Mouse (Mus musculus) intestine, postnatal 0 days (tissue): Measurements from ENCODE around the gene Tmem266. TPM values are rescaled to one million over a fixed set of nuclear protein-coding genes. Genes with fewer than 3 reads are reported as not detected.

Experiments
- ATAC-seq: fragments of 200-750 bp; cut with Nextera tagmentation; 2 replicates; pipeline ENCODE4 v1.8.0; 2017; ENCODE audit warnings: mild to moderate bottlenecking, moderate TSS enrichment, moderate library complexity
- H3K27ac ChIP-seq: fragments of 300-500 bp; sonication (generic); 2 replicates; pipeline ENCODE4 v1.5.1; 2014; ENCODE audit warnings: mild to moderate bottlenecking, low read depth, low read length, moderate library complexity
- H3K27me3 ChIP-seq: fragments of 300-500 bp; sonication (generic); replicated peaks from 2 replicates; pipeline ENCODE4 v1.6.1; 2014; ENCODE audit warnings: low read length, mixed read lengths; ENCODE audit not compliant: control insufficient read depth, insufficient read depth
- H3K36me3 ChIP-seq: fragments of 300-500 bp; sonication (generic); 2 replicates; pipeline ENCODE4 v1.6.1; 2014; ENCODE audit warnings: mild to moderate bottlenecking, moderate library complexity; ENCODE audit not compliant: control insufficient read depth, insufficient read depth
- H3K4me1 ChIP-seq: fragments of 300-500 bp; sonication (generic); replicated peaks from 2 replicates; pipeline ENCODE4 v1.6.1; 2014; ENCODE audit warnings: antibody characterized with exemption, low read length, mixed read lengths; ENCODE audit not compliant: control insufficient read depth, insufficient read depth
- H3K4me2 ChIP-seq: fragments of 300-500 bp; sonication (generic); replicated peaks from 2 replicates; pipeline ENCODE4 v1.6.1; 2014; ENCODE audit warnings: low read depth, mild to moderate bottlenecking, moderate library complexity
- H3K4me3 ChIP-seq: fragments of 300-500 bp; sonication (generic); 2 replicates; pipeline ENCODE4 v1.5.1; 2014; ENCODE audit warnings: low read depth, low read length
- H3K9ac ChIP-seq: fragments of 300-500 bp; sonication (generic); 2 replicates; pipeline ENCODE4 v1.6.1; 2014; ENCODE audit warnings: mild to moderate bottlenecking, low read depth, low read length
- H3K9me3 ChIP-seq: fragments of 300-500 bp; sonication (generic); 2 replicates; pipeline ENCODE4 v1.6.1; 2016; ENCODE audit warnings: mixed run types; ENCODE audit not compliant: control insufficient read depth
- CTCF ChIP-seq: sonication (generic); IDR thresholded peaks from 2 replicates; pipeline ENCODE4 v1.5.1; 2016; ENCODE audit warnings: low read depth, mild to moderate bottlenecking, control low read depth, antibody characterized with exemption, moderate library complexity
- WGBS: fragments of 180-500 bp; shearing (Covaris S2); extraction: QIAGEN DNeasy Blood & Tissue Kit; methylation state at CpG from one replicate; pipeline ENCODE4 v1.1.7; 2014; 5-methylcytosine and 5-hydroxymethylcytosine counted together
- polyA plus RNA-seq: library from polyadenylated mRNA; unstranded; fragments of >200 nt; fragmentation: Nextera tagmentation; extraction: Ambion mirVana; gene quantifications from 2 replicates; pipeline ENCODE4 v1.2.1, GENCODE M21; 2015

The Tmem266 gene
- polyA plus RNA-seq, 1 experiment from 2014 or later, result 0.21 TPM

DNA sequence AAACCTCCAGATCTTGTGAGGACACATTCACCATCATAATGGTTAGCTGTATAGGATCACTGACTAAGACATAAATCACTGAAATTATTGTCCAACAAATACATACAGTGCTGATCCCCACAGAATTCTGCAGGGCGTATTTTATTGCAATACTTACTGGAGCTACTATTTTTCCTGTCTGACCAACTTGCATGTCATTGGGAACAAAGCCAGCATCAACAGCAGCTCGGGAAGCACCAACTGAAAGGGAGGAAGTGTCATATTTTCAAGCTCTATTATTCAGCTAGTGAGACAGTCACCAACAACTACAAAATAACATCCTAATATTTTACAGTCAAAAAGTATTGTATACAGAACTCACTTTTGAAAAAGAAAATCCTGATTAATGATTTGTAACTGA lies 155.4 kb downstream of the Tmem266 start:
- Histone ChIP-seq H3K4me3 (no peak overlapping the region), H3K4me1 (no peaks in the 10 kb centered on the region), H3K9ac (no peak overlapping the region), H3K27me3 (no peaks in the 10 kb centered on the region), H3K4me2 (no peak overlapping the region), H3K9me3 (no peaks in the 10 kb centered on the region), H3K36me3 (peaks cover 30% of the 10 kb centered on the region), H3K27ac (no peak overlapping the region)
- 56% methylated on average over 2 of the region's 2 CpGs for WGBS
- ATAC-seq, result no peak
- TF ChIP-seq CTCF, result no peak

Other genes with a start within 250 kb of the Tmem266 start
- 17.0 TPM in 2 replicates for gene Ube2q2, start 178.1 kb upstream of the Tmem266 start, polyA plus RNA-seq
- gene Fbxo22, start 118.0 kb upstream of the Tmem266 start, polyA plus RNA-seq, result 36.5 and 38.1 TPM in 2 replicates
- gene Nrg4, start 69 bp upstream of the Tmem266 start, polyA plus RNA-seq, result 4.5 and 4.9 TPM in 2 replicates
- 331 and 336 TPM in 2 replicates for gene Etfa, start 185.3 kb downstream of the Tmem266 start, polyA plus RNA-seq
- gene Isl2, start 211.8 kb downstream of the Tmem266 start, polyA plus RNA-seq, result 1.4 TPM in 2 replicates